Mouse (Mus musculus) thymus, adult 18-20 months (tissue): ENCODE measurements around the gene Tcirg1.
A peak's percentile ranks its signal among the peaks of the same experiment; 100 is the strongest.

Source experiments
- DNase-seq, 2 experiments: peaks; one replicate each; pipeline ENCODE4 v3.0.0; 2022; ENCODE audit warnings: mixed read lengths in 2 of 2

Gene Tcirg1

DNA sequence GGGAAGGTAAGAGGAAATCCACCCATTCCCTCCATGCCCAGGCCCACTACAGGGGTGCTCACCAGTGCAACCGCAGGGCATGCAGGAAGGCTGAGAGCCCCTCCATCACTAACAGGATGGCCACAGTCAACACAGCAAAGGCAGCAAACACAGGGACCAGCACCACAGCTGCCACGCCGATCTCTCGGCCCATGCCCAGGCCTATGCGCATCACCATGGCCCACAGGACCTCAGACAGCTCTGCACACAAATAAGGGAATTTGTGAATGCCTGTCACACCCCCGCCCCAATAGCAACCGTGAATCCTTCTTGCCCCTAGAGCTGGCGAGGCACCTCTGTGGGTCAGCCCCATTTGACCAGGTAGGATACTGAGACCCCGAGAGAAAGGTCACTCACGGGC lies 10.7 kb downstream of the Tcirg1 start:
- no peak for DNase-seq

DNA sequence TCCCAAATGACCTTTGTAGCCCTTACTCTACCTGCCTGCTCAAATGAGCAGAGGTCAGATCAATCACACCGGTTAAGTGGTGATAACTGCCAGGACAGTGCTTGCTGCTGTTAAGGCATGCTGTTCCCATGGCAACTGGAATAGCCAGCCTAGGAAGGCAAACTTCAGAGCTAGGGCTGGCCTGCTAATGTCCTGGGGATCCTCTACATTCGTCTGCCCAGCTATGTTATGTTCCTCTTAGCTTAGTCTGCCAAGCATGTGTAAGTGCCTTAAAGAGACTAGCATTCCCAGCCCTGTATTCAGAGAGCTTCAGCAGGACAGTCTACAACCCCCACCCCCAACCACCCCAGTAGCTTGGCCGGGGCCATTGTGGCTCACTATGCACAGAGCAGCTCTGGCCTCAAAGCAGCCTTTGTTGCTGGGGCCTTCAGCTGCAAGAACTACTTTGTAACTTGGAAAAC lies 11.7 kb downstream of the Tcirg1 start:
- no peak for DNase-seq

DNA sequence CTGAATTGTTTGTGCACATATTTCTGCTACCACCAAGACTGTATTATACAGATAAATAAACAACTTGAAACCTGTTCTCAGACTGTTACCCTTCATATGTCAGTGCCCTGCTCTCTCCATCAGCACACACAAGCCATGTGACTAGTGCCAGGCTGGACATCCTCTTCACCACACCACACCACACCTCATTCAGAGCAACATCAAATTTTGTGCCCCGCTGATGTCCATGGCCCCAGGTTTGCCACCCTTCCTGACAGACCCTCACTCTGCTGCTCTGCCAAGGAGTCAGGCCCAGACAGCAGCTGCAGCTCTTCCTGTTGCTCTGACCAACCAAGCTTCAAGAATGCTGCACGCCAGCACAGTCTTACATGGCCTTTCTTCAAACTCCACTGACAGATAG lies 12.6 kb downstream of the Tcirg1 start:
- DNase-seq = no peak

DNA sequence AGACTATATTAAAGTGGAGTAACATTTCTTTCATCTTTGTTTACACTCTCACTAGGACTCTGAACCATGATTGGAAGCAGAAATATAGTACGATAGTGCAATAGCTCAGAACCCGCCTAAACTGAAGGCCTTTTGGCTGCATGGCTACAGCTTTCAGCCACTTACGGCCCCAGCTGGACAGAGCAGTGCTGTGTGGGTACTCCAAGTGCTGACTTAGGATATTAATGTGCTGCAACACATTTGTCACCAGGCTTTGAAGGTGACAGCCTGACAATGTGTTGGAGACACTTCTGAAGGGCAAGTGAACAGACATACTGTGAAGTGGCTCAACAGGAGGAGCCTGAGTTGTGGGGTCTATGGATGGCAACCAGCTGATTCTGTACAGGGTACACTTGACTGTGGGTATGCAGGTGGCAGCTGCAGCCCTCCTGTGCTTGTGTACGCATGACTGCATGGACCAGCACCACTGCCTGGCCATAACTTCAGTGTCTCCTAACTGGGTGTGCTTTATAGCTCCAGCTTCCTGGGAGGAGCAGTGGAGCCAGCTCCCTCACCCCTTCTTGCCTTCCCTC lies 13.3 kb downstream of the Tcirg1 start:
- DNase-seq = no peak

DNA sequence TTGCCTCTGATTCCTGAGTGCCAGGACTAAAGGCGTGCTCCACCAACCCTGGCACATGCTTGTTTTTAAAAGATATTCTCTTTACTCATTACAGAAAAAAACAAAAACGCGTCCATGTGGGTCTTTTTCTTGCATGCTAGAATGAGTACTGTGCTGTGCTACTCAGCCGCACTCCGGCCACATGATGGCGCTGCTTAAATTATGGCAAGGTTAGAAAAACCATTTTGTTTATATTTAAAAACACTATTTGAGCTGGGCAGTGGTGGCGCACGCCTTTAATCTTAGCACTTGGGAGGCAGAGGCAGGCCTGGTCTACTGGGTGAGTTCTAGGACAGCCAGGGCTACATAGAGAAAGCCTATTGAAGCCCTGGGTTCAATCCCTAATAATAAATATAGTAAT lies 16.8 kb downstream of the Tcirg1 start:
- DNase-seq = no peak

DNA sequence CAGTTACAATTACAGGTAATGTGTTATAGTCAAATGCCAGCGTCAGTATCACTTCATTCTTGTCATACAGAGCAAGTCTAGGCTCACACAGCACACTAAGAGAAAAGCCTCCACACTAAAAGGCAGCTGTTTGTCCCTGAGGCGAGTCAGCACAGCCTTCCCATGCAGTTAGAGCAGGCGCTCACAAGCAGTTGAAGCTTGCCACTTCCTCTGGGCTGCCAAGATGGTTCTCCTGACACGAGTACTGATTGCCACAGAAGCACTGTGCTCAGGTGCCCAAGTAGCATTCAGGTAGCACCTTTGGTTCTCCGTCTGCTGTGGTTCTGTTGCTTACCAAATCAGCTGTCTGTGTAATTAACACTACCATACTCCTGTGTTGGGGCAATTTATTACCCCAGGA lies 17.8 kb downstream of the Tcirg1 start:
- DNase-seq = no peak

DNA sequence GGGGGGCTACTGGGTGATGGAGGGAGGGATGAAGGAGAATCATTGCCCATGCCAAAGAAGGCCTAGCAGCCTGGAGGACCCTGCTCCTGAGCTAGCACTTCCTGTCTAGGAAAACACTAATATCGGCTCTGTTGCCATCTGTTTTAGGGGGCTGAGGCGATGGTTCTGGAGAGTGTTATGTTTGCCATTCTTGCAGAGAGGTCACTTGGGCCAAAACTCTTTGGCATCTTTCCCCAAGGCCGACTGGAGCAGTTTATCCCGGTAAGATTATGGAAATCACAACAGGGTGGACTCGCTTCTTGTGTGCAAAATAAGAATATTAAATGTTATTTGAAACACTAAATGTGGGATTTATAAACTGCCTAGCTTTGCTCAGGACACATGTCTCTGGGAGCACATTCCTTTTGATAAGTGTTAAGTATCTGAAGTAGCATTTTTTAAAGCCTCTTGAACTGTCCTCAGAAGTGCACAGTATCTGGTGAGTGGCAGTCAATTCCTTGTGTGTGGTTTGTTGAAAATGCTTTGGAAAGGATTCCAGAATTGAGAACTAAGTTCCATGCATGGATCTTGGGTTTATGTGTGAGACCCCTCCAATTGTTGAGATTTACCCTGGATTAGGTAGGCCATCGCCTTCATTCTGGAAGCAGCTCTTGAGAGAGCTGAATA lies 22.5 kb downstream of the Tcirg1 start:
- no peak for DNase-seq

DNA sequence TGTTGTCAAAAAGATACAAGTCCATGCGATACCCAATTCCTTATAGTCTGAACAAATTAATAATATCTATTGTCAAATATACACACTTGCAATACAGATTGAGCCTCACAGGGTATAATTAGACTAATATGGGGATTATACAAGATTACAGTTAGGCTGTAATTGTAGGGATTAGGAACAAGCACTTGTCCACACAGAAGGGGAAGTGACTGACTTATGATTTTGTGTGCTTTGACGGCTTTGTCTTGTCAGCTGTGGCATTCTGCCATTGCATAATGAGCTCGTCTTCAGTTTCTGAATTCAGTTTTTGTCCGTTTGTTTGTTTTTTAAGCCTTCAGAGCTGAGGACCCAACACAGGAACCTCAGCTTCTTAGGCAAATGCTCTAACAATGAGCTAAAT lies 24.7 kb downstream of the Tcirg1 start:
- no peak for DNase-seq

DNA sequence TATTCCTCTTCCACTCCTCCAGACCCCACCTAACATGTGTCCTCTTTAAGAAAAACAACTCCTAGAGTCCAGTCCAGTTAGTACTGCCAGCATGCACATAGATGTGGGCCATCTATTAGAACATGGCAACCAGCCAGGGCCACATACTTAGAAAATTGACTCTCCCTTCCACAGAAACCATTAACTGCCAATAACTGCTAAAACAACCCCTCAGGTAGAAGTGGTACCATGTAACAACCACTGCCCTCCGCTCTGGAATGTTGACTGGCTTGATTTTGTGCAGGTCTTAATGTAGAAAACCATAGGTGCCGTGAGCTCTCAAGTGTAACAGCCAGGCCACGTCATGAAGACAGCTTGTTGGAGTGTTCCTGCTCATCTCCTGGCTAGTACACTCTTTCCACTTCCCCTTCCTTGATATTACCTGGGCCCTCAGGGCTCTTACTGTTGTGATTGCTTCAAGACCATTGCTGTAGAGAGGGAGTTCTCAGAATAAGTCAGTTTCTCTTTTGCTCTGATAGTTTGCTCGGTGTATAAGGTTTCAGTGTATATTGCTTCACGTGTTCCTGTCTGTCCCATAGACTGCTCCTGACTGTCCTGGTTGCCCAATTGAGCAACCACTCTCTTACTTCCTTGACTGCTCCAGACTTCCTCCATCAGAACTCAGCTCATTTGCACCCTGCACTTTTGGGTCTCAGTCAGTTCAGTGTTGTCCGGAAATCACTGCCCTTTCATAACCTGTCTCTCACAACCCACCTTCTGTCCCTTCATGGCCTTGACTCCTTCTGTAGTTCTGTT lies 26.7 kb downstream of the Tcirg1 start:
- DNase-seq = no peak

DNA sequence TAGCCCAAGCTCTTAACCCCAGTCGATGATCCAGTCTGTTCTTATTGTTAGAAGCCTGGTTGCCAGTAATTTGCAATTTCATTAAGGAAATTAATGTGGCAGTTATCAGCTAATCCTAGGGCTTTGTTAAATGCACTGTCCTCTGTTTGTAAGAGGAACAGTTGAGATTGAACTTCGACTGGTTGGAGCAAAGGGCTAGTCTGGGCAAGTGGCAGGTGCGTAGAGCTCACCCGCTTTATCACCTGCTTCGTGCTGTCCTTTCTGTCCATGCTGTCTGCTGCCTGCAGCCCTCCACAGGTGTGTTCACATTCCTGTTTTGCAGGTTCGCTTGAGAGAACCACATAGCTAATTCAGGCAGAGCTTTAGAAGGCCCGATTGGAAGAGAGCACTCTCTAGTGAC lies 31.9 kb downstream of the Tcirg1 start:
- no peak for DNase-seq

DNA sequence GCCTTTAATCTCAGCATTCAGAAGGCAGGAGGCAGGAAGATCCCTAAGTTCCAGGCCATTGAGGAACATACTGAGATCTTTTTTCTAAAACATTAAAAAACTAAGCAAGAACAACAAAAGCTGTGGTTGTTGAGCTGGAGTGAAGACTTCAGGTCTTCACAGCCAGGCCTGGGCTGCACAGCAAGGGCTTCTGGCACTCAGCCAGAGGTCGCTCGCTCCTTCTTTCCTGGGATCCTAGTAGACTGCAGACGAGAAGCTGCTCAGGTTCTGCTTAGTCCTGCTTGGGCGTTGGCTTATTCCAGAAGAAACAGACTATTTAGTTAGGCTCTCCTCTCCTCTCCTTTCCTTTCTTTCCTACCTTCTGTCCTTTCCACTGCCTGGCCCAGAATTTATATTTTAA lies 34.6 kb downstream of the Tcirg1 start:
- no peak for DNase-seq

DNA sequence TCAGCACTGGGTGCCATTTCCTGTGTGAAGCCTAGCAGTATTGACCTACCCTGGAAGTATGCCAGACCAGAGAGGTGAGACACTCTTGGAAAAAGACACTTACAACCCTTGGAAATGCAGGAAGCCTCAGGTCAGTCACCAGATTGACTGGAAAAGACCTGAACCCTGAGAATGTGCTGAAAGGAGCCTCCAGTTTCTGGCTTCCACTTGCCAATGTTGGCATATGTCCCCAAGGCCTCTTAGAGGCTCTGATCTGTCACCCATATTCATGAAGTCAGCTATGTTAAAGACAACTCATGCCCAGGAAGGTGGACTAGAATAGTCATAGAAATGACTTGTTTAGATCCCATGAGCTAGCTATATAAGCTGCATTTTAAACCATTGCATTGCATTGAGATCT lies 35.5 kb downstream of the Tcirg1 start:
- DNase-seq = no peak

DNA sequence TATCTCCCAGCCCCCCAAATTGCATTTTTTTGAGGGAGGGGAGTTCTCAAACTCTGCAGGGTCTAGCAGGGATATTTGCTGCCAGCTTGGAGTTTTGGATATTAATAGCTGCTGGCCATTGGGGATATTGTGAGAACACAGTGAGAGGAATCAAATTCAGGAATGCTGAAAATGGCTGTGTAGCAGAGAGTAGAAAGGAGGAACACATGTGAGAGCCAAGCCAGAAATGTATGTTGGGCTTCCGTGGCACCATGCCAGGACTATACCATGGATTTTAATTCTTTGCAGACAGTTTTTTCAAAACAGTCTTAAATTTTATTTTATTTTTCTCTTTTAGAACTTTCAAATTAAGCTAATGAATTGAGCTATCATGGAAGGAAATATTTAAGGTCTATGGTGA lies 38.6 kb downstream of the Tcirg1 start:
- DNase-seq = no peak

DNA sequence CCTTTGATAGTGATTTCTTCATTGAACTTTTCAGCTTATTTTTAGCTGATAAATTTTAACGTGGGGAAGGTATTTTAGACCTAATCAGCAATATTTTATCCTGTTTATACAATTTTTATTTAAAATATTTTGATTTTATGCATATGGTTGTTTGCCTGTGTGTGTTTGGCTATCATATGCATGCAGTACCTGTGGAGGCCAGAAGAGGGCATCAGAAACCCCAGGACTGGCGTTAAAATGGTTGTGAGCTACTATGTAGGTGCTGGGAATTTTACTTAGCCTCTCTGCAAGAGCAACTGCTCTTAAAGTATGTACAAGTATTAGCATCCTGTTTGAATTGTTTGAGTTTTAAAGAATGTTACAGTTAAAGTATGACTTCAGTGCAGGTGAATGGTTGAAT lies 42.0 kb downstream of the Tcirg1 start:
- no peak for DNase-seq

DNA sequence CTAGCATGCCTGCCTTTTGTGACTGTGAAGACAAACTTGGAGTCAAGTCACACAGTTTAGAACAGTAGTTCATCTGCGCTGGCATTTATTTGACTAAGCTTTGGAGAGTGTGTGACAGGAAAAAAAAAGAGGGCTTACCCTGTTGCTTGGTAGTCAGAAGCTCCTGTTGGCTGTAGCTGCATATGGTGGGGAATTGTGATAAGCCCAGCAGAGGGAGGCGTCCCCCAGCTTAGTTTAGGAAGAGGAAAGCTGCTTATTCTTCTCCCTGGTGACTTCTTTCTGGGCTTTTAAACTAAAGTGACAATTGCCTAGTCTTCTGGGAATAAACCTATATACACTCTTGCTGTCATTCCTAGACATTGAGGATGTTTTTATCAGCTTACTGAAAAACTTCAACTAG lies 44.2 kb downstream of the Tcirg1 start:
- DNase-seq = no peak

DNA sequence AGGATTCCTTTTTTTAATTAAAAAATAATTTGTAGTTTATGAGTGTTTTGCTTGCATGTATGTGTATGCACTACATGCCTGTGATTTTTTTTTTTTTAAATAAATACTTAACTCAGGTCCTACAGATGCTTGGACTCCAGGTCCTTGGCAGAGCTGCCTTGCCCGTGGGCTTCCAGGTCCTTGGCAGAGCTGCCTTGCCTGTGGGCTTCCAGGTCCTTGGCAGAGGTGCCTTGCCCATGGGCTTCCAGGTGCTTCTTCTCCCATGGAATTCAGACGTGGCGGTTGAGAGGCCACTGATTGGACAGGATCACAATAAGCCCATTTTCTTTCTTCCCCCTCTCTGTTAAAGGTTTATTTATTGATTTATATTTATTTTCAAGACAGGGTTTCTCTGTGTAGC lies 49.7 kb downstream of the Tcirg1 start:
- DNase-seq = no peak

DNA sequence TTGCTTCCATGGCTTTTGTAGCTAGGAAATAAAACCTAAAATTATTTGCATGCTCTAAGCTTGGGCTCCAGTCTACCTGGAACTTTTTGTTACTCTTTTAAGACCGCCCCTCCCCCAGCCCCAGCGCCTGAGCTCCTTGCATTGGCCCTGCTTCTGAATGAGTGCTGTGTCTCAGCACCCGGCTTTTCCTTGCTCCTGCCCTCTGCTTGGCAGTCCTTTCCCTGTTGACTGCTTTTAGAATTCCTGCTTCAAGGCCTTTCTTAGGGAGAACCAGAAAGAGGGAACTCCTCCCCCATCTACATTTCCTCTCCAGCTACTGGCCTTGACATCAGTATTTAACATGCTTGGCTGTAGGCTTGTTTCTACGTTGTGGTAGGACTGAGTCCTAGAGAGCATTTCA lies 51.3 kb downstream of the Tcirg1 start:
- DNase-seq = no peak

DNA sequence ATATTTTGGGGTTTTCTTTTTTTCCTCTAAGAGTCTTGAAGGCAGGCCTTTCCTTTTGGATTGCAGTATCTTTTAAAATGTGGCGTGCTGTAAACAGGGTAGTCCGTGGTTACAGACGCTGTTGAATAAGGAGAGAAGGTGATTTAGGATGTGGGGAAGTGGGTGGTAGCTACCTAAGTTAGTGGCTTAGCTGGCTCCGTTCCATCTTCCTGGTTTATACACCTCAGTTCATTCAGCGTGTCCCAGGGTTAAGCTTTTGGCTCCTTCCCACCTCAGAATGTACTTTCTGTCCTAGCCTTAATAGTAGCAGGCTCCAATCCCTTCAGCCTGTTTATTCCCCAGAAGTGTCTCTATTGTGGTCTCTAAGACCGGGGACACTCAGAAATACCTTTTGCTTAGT lies 51.8 kb downstream of the Tcirg1 start:
- DNase-seq = no peak

DNA sequence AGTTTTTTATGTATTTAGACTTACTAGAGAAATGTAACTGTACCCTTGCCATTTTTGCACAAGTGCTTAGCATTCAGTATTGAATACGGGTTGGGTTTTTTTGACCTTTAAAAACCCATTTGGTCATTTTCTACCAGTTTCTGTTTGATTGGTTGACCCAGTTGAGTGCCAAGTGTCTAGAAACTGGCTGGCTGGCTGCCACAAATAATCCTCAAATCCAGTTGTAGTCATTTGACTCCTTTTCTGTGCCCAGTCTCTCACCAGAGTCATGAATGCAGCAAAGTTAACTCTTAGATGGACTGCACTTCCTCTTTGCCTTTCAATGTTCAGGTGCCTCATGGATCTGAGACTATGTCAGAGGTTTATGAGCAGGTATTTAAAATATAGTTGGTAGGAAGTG lies 53.0 kb downstream of the Tcirg1 start:
- no peak for DNase-seq

DNA sequence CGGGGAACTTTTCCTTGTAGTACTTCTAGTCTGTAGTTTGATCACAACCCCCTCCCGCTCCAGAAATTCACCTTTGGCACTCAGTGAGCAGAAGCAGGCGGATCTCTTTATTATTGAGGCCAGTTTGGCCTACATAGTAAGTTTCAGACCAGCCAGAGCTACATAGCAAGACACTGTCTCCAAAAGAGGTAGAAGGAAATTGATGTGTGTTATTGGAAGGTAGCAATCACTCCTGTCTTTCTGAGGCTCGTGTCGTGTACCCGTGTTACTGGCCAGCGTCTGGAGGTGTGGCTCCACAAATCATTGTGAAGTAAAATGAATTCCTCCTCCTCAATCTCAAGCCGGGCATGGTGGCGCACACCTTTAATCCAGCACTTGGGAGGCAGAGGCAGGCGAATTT lies 53.8 kb downstream of the Tcirg1 start:
- DNase-seq = no peak

DNA sequence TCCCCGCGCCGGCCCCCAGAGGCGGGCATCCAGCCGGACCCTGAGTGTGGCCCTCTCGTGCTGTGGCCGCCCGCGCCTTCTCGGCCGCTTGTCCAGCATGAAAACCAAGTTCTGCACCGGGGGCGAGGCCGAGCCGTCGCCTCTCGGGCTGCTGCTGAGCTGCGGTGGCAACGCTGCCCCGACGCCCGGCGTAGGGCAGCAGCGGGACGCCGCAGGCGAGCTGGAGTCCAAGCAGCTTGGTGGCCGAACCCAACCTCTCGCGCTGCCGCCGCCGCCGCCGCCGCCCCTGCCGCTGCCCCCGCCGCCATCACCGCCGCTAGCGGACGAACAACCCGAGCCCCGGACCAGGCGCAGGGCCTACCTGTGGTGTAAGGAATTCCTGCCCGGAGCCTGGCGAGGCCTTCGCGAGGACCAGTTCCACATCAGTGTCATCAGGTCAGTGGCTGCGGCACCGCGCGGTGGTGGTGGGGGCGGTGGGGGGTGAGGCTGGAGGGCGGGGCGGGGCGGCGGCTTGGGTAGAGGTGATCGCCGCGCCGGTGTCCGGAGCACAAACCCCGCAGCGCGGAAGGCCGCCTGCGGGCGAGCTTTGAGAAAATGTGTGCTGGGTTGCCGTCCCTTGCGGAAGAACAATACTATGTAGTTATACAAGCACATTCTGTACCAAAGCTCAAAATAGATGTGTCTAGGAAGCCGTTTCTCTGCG lies 54.8 kb downstream of the Tcirg1 start:
- peak; percentile 45 to 48 for DNase-seq

DNA sequence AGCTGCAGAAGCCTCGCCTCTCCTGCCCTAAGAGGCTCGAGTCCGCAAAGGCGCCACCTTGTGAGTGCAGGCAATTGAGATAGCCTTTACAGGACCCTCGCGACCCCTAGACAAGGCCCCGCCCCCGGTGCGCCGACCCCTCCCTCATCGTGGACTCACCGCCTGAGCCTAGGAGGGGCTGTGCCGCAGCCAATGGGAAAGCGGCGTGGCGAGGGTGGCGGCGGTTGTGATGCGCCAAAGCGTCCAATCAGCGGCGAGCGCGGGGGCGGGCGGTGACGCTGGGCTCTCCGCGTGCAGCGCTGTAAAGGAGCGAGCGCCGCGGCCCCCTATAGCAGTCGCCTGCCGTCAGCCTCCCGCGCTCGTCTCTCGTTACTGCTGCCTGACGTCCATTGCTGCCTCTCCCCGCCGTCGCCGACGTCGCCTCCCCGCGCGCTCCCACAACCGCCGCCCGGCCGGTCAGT lies 55.4 kb downstream of the Tcirg1 start, which contains the start of gene Chka:
Chka (plus strand) TSS at position 272 of the 461 bp plus-strand sequence.
- peak; percentile 97 to 98 for DNase-seq

DNA sequence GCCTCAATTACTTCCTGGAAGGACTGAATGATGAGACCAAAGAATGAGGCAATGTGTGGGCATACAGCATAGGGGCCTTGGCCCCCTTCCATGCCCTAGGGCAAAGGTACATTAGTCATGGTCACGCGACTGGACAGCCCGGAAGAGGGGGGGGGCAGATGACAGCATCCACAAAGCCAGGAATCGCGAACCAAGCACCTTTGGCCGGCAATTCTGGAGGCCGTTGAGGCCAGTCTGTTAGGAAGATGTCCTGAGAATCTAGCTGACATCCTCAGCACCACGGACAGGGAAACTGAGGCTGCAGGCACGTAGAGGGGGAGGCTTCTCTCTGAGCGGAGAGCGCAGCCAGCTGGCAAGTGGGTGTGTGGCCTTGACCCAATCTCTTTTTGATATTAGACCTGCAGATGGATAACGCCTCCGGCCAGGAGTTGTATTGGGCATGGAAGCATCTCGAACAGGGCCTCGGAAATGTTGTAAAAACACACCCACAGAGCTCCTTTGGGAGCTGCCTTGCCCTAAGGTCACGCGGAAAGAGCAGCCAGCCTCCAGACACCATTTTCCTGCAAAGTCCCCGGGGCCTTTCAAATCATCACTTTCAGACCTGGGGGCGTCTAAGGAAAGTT lies 56.0 kb downstream of the Tcirg1 start:
- peak in 1 of 2 experiments; percentile 47 for DNase-seq
